Mouse (Mus musculus): ENCODE data around the gene Kcnk3.

- TF ChIP-seq CTCF (conservative IDR thresholded peaks at IDR 0.05; ENCODE audit: low read length) = no peak
- no peak for TF ChIP-seq POU5F1 (IDR thresholded peaks at IDR 0.05; ENCODE audit: borderline replicate concordance, low read length)
- TF ChIP-seq NANOG (IDR thresholded peaks at IDR 0.05; ENCODE audit: borderline replicate concordance, low read length) = no peak
Observed at GRCm38 (mm10) chr5:30628511-30628910, 40.5 kb downstream of the Kcnk3 start.

Data from E14TG2a.4 (cell line).